Mouse (Mus musculus) left cerebral cortex, adult 9 months (tissue): ENCODE data around the gene Gcnt2.

Experiments
- DNase-seq, 2 experiments: peaks; one replicate each; pipeline ENCODE4 v3.0.0; 2022; ENCODE audit warnings: low spot score in 2 of 2

Gcnt2 gene

DNA sequence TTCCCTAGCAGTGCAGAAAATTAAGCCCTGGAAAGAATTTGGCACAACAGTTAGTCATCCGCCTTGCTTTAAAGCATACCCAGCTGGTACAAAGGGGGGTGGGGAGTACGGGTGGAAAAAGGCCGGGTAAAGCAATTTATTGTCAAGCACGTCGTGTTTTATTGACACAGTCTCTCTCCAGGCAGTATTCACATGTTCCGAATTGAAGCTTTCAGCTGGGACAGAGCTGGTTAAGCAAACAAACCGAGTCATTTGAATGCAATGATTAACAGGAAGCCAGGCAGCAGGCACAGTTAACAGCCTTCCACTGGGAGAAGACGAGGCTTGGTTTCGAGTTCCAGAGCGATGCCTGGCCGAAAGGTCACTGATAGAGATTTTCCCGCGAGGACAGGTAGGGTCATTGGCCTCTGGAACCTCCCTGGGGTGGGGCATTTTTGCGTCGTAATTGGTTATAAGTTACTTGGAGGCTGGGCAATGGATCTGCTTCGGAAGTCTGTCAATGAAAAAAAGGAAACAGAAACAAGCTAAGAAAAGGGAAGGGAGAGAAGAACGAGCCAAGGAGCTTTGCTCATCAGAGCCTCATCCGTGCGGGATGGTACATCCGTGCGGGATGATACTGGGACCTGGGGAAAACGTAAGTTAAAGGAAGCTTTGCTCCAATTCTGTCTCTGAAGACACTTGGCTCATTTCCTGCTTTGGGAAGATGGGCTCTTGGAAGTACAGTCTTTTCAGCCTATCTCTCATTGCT, at the start of gene Gcnt2:
Gene Gcnt2, plus strand, starts transcription at position 103 of the 748 bp plus-strand sequence.
- peak in 1 of 2 experiments; percentile 36 for DNase-seq

DNA sequence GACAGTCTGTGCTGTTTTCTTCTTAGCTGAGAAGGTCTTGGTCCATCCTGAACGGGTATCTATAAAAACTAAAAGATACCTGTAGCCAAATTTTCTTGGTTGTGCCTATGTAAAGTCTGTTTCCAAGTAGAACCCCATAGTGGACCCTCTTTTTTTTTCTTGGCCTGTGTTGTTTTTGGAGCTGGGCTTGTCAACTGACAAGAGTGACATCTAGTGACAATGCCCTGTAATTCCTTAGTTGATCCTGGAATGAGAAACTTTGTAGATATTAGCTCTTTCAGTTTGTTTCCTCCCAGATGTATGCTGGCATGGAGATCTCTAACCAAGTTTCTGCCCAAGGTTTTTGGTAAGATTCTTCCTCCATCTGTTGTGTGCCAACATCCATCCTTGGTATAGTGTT, 38.9 kb upstream of the Gcnt2 start:
- no peak for DNase-seq

DNA sequence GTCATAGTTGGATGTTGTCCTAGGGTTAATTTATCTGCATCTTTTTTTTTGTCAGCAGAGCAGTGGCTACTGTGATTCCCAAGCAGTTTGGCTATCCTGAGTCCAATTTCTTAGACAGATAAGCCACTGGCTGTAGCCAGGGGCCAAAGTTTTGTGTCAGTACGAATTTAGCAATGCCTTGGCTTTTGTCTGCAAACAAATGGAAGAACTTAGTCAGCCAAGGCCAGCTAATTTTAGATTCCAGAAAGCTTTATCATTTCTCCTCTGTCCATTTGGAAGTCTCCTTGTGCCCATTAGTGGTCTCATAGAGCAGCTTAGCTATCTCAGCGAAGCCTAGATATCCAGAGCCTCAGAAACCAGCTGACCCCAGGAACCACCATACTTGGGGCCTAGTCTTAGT, 37.6 kb upstream of the Gcnt2 start:
- no peak for DNase-seq

DNA sequence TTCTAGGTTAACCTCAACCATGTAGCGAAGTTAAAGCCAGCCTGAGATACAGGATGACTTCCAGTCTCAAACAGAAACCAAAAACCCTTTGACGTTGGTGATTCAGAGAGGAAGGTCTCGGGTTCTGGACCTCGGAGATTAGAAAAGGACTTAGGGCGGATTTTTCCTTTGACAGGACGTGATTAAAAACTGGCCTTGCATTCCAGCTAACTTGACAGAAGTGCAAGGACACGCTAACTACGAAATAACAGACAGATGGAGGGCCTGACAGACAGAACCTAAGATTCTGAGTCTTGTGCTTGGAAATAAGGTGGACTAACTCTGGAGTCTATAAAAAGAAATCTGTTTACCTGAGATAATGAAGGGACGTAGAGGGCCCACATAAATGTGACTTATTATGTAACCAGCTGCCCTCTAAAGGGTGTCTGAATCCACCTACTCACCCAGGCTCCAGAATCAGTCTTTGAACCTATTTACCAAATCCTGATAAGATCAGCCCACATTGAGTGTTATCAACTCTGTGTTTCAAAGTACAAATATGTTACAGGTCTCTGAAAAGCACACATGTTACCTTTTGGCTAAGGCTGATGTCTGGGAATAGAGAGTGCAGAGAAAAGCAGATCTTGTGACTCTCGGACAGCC, 18.3 kb upstream of the Gcnt2 start:
- no peak for DNase-seq

DNA sequence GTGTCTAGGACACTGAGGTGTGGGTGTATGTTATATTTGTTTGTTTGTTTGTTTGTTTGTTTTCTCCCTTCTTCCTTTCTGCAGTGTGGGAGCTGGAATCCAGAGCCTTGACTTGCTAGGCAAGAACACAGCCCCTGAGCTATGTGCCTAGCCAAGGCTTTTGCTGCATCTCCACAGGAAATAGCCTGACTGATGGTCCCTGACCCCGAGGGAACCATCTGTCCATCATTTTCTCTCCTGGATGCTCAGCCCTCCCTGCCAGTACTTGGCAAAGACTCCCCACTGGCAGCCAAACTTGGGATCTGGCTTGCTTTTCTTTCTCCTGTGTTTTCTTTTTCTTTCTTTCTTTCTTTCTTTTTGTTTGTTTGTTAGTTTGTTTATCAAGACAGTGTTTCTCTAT, 17.4 kb upstream of the Gcnt2 start:
- no peak for DNase-seq

DNA sequence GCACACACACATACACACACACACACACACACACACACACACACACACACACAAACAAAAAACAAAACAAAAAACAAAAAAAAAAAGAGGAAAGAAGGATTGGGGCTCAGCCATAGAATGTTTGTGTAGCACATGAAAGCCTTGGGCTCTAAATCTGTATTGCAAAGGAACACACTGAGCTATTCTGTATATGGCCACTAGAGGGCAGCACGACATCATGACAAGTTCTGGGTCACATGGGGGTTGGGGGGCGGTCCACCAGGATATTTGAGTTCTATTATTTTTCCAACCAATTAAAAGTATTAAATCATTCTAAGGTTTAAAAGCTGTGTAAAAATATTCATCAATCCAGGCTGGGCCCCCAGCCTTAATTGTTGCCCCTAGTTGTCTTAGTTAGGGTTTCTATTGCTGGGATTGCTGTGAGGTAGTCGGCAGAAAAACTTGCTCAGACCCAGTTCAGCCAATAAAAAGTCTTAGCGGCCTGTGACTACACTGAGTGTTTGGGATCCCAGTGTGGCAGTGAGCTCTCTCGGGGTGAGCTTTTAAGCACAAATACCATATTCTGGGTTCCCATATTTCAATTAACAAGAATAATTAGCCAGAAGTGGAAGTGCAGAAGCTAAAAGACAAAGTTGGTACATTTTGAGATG, 16.0 kb upstream of the Gcnt2 start:
- DNase-seq = peak; percentile 20 to 81

DNA sequence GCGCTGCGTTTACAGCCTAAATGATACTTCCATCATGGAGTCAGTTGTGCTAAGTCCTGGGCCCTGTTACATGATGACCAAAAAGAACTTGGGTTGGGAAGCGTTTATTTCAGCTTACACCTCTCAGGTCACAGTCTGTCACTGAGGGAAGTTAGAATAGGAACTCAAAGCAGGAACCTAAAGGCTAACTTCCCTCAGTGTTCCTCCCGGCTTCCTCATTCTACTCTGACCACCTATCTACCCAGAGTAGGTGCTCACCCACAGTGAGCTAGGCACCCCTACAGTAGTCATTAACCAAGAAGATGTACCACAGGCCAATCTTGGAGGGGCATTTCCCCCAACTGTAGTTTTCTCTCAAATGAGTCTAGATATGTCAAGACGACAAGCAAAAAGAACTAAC, 15.4 kb upstream of the Gcnt2 start:
- no peak for DNase-seq

DNA sequence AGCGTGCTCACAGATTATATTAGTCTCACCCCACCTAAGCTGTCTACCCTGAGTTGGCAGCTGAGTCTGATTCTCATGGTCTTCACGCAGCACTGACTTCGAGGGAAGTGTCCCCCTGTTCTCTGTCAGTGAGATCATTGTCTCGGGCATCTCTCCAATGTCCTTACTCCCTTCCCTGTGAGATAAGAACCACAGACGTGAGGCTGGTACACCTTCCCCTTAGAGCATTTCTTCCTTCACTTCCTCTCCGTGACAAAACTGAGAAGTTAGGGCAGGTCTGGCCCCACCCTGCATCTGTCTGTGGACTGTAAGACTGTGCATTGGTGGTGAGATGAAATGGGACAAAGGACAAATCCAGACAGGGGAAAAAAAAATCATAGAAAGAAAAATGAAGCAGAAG, 13.6 kb upstream of the Gcnt2 start:
- no peak for DNase-seq

DNA sequence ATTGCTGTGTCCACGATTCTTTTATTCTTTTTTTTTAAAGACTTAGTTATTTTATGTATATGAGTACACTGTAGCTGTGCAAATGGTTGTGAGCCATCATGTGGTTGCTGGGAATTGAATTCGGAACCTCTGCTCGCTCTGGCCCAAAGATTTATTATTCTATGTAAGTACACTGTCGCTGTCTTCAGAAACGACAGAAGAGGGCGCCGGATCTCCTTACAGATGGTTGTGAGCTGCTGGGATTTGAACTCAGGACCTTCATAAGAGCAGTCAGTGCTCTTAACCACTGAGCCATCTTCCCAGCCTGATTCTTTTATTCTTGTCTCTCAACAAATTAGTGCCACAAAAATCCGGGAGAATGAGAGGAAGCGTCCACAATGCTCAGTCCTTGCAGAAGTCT, 13.2 kb upstream of the Gcnt2 start:
- DNase-seq = no peak

DNA sequence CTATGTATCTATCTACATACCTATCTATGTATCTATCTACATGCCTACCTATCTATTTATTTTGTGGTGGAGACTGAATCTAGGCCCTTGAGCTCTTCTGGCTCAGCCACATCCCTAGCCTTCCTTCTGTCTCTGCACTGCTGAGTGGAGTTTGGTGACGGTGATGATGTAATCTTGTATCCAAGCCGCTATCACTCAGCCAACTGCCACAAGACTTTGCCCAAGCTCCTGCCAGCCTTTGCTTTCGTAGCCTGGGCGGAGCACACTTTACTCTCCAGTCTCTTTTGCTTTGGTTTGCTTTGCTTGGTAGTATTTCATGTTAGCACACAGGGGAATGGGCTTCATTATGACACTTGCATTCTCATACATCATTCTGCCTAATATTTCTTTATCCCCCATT, 11.7 kb upstream of the Gcnt2 start:
- no peak for DNase-seq

DNA sequence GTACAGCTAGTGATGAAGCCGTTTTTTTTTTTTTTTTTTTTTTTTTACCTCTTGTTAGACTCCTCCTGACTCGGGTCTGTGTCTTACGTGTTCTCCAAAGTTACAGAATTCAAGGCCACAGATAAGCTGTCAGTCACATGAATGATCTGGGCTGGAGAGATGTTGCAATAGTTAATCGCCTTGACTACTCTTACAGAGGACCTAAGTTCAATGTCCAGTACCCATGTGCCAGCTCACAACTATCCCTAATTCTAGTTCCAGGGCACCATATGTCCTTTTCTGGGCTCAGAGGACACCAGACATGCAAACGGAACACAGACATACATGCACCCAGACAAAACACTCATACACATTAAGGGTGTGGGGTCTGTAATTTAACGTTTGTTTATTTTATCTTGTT, 8.9 kb upstream of the Gcnt2 start:
- no peak for DNase-seq

DNA sequence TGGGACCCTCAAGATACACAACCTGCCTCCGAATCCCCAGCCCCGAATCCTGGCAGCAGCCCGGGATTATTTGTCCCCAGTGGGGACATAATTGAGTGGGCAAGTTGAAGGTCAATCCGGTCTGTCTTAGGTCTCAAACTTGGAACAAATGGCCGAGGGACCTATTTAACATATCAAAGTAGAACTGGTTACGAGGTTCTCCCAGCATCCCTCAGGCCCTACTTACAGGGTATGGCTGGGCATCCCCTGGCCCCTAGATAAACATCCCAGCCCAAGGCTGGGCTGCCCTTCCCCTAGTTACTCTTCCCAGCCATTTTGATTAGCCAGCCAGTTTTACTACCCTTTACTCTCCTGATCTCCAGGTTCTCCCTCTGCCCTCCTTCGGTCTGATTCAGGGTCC, 8.3 kb upstream of the Gcnt2 start:
- DNase-seq = no peak

DNA sequence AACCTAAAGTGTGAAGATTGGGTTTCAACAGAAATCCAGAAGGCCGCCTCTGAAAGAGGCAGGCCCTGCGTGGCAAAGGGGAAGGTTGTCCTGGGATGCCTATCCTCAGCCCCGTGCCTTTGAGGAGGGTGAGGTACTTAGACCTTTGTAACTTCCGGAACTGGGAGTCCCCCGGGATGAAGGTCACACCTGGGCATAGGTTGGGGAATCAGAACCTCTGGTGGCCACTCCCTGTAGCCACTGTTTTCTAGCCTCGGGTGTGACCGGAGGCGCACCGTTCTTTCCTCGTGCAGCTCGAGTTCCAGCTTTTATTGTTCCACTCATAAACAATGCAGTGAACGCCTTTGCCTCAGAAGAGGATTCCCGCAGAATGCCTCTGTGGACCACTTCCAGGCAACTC, 7.6 kb upstream of the Gcnt2 start:
- DNase-seq = no peak

DNA sequence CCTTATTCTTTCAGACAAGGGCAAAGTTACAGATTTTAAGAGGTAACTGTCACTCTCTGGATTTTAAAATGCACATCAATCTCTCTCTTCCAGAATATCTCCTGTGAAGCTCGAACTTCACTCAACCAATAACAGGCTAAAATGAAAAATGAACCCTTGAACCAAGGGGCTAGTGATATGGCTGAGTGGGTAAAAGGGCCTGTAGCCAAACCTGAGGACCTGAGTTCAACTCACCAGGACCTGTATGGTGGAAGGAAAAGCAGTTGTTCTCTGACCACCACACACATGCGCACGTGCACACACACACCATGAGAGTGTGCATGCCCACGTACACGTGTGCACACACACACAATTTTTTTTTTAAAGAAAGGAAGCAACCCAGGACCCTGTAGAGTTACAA, 6.8 kb upstream of the Gcnt2 start:
- no peak for DNase-seq

DNA sequence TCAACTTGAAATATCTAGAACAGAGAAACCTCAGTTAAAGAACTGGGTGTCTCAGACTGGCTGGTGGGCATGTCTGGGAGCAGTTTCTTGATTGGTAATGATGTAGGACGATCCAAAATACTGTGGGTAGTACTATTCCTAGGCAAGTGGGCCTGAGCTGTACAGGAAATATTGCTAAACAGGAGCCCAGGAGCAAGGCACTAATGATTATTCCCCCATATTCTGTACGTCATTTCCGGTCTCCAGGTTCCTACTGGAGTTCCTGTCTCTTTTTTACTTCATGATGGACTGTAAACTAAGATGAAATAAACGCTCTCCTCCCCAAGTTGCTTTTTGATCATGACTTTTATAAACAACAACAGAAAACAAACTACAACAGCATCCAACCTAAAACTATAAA, 5.7 kb upstream of the Gcnt2 start:
- no peak for DNase-seq

DNA sequence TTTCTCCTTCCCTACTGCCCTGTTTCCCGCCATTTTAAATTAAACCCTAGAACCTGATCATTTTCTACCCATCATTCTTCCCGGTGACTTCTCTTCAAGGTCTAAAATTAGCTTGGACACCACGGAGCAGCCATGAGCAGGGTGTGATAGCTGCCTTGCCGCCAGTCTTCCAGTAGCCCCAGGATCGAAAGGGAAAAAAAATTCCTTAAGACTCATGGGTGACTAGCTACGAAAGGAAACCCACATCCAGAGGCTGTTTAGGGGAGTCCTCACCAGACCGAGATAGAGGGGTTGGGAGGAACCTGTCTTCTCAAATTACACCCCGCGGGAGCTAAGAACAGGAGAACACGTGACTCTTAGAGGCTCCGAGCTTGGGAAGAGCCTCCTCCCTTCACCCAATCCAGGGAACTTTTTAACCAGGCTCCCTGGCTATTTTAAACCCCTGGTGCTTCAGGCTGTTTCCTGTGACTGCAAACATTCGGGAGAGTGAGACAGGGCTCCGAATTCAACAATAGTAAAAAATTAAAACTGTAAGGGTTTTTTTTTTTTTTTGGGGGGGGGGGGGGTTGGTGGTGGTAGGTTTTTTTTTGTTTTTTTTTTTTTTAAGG, 5.0 kb upstream of the Gcnt2 start:
- DNase-seq = peak; percentile 12 to 19

DNA sequence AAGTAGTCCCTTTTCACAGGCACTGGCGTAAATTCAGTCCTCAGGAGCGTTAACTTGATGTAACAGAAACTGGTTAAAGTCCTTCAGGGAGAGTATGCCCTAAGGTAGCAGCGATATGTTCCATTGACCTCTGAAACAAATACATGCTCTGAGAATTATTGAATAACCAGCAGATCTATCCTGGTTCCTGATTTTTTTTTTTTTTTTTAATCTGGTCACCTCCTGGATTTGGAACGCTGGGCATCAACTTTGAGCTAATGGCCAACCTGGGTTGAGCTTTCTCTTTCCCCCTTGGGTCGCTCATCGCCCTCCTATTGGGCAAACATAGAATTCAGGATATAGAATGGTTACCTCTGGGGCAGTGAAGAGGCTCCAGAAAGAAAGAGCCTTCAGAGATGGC, 4.3 kb upstream of the Gcnt2 start:
- DNase-seq = no peak

DNA sequence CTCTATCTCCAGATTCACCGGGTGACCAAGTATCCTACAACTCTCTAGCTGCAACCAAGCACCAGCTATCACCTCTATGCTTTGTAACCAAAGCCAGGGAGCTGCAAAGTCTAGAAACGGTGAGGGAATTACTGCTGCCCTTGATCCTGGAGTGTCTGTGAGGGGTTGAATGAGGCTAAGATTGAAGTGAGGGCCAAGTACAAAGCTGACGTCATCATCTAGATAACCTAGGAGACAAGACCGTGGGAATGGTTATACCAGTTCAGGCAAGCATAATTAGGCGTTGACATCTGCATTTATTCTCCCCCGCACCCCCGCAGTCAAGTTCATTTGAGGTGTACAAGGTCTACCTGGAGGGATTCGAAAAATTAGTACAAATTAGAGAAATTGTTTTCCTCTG, 2.8 kb upstream of the Gcnt2 start:
- no peak for DNase-seq

DNA sequence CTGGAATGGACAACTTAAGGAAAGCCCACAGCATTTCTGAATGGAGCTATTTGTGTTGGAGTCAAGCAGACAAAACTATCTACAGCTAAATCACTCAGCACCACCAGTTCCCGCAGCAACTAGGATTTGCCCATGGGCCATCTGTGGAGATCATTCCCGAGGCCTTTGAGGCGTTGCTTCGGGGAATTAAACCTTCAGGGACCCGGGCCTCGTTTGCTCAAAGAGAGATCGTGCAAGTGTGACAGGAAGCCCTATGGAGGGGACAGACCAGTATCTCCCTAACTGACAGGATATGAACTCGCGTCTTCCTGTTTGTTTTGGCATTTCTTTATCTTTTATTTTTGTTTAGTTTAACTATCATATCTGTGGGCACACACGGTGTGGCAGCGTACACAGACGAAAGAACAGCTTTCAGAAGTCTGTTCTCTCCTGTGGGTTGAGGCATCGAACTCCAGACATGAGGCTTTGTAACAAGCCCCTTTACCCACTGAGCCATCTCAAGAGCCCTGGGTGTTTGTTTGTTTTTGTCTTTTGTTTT, 2.2 kb upstream of the Gcnt2 start:
- no peak for DNase-seq

DNA sequence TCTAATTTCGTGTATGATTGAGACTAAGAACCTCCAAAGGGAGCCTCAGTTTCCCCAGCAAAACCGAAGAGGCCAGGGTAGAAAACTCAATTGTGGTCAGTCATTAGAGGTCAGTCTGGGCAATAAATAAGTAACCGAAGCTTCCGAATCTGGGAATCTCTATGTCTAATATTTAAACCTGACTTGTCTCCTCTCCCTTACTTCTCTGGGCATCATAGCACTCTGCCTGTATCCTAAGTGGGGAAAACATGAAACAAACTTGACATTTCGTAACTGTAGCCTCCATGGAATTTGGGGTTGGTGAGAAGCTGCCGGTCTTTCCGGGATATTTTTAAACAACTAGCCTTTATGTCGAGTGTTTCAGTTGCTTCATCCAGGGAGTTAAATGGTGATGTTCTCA, 329 bp upstream of the Gcnt2 start:
- no peak for DNase-seq

DNA sequence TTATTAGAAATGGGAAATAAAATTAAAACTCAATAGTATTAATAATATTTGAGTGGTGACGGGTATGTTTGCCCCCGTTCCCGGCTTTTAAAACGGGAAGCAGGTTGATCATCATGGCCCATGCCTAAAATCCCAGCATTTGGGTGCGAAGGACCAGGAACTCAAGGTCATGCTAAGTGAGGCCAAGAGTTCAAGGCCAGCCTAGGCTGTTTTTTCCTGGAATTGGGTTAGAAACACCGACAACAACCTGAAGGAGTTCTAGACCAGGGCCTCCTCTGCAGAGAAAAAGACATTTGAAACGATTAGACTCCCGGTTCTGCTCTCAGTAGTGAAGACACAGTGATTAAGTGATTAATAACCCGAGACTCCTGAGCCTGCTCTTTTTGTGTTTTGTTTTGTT, 3.5 kb downstream of the Gcnt2 start:
- DNase-seq = no peak

DNA sequence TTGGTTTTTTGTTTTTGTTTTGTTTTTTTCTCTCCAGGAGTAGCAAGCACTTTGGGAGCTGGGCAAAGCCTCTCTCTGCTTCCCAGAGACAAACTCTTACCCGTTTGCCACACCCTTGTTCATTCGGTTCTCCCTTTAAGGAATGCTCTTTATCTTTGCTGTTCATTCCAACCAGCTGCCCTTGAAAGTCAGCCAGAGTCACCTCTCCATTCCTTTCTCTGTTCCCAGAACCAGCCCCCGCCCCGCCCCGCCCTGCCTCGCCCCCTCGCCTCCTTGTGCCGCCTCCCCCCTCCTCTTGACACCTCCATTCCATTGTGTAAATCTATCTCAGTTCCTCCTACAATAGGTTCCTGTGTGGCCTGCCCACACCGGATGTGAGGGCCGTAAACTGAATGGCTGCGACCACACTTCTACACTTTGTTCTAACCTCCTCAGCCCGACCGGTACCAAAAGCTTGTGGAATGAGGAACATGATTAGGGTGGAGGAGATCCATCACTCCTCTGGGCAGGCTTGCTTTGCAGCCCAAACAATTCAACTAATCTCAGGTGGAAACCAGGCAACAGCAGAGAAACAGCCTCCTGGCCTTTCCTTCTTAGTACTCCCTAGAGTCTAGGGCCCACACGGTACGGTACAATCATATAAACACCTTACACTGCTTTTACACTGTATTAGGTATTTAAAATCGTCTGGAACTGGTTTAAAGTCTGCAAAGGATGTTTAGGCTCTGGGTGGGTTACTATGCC, 9.5 kb downstream of the Gcnt2 start:
- DNase-seq = no peak
